Mouse (Mus musculus): ENCODE measurements around the gene Ube2v1.

GRCm38 (mm10) chr2:167660611-167660971, 28.7 kb upstream of the Ube2v1 start:
- TF ChIP-seq MAFK (IDR thresholded peaks at IDR 0.05; ENCODE audit: insufficient read depth, low read depth, low read length): no peak
- TF ChIP-seq HCFC1 (IDR thresholded peaks at IDR 0.05; ENCODE audit: borderline replicate concordance, insufficient read depth, low read length): no peak
- no peak for TF ChIP-seq CHD2 (IDR thresholded peaks at IDR 0.05; ENCODE audit: low read depth, low read length)
- no peak for TF ChIP-seq ZC3H11A (IDR thresholded peaks at IDR 0.05; ENCODE audit: borderline replicate concordance, low read depth, low read length)
- TF ChIP-seq ZNF384 (IDR thresholded peaks at IDR 0.05; ENCODE audit: low read depth, low read length): no peak
